Mouse (Mus musculus) brain, adult 10 weeks (tissue): ENCODE data around the gene Olfr1378. TPM values are rescaled to one million over a fixed set of nuclear protein-coding genes. Genes with fewer than 3 reads are reported as not detected.

Experiments
- polyA plus RNA-seq: library from polyadenylated mRNA; stranded (reverse); fragments of 350-450 nt; fragmentation: Illumina TruSeq; extraction: RNeasy Lipid Tissue Mini Kit (QIAGEN cat#74804); gene quantifications from one replicate; pipeline ENCODE4 v1.2.3, GENCODE M21; 2015; ENCODE audit warnings: low read depth, low replicate concordance

Gene Olfr1378
- not detected for polyA plus RNA-seq

DNA sequence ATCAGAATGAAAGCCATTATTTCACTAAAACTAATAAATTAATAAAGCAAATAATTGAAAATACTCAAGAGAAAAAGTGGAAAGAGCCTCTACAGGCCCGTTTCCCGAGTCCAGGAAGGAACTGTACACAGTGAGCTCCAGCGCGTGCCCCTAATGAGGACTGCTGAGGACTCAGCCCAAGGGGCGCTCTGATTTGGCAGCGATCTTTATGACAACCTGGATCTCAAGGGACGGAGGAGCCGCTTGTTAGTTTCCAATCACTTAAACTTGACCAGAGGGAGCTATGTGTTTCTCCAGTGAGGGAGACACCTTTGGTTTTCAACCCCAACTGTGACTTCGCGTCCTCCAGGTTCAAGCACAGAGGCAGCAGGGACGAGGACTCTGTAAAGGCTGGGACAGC lies at the start of gene Olfr1378:
Gene Olfr1378, plus strand, starts transcription at position 301 of the 400 bp plus-strand sequence.

DNA sequence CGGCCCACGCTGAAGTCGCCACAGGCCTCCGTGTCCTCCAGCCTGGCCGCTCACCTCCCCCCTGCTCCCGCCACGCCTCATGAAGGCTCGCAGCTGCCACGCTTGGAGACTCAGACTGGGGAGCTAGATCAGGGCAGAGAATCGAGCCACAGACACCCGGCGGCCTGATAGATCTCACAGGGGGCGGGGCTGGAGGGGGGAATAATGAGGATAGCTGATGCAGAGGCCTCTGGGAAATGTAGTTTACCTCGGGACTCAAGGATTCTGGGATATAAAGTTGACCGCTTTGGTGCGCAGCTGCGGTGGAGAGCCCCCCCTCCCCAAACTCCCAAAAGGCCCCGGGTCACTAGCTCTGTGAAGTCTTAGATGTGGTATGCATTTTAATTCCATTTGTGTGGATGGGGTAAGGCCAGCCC lies 34.9 kb upstream of the Olfr1378 start, which contains the start of gene Zfp354b:
Gene Zfp354b, minus strand, starts transcription at position 183 of the 416 bp plus-strand sequence.

GRCm38 (mm10) chr11:50943506-50943905 lies 22.8 kb upstream of the Olfr1378 start, which contains the start of gene 4933414I15Rik:
Gene 4933414I15Rik, minus strand, starts transcription at chr11:50943765.

DNA sequence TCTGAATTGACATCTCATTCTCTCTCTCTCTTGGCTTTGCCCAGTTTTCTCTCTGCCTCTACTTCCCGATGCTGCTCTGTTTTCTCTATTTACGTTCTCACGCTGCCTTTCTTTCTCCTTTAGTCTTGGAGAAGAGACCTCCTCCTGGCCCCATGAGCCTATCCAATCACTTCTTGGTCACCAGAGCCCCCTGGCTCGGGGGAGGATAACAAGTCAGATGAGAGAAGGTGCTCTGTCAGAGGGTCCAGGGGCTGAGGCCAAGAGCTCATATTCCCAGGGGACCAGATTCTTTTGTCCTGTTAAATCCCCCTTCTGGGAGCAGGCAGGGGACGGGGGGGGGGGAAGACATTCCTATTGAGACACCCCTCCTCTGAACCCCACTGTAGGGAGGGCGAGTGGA lies 12.7 kb upstream of the Olfr1378 start, which contains the start of gene Prop1:
Gene Prop1, minus strand, starts transcription at position 101 of the 400 bp plus-strand sequence.

DNA sequence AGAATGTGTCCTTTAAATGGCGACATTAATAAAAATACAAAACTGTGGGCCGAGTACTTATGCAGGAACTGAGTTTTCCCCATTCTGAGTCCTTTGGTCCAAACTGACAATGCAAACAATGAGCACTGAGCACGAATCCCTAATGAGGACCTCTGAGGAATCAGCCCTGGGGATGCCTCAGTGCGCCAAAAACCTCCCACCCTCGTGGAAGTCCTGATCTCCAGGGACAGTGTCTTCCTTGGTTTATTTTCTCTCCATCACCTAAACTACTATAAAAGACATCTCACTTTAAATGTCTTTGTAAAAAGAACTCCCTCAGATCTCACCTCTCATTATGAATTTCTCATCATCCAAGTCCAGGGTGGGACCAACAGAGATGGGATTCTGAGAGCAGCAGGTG lies 15.3 kb downstream of the Olfr1378 start, which contains the start of gene Olfr1377:
Gene Olfr1377, plus strand, starts transcription at position 301 of the 400 bp plus-strand sequence.

DNA sequence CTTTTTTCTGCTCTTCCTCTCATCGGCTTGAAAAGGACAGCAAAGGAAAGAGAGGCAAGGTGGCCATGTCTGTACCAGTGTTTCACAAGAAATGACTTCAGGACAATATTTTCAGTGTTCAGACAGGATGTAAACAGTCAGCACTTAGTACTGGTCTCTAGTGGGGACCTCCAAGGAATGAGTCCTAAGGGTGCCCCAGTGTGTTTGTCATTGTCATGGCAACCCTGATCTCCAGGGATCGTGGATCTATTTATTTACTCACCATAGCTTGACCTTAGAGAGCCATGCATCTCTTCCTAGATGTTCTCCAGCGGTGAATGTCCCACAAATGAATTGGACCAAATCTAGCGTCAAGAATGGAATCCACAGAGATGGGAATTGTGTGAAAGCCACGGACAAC lies 37.0 kb downstream of the Olfr1378 start, which contains the start of gene Olfr51:
Gene Olfr51, plus strand, starts transcription at position 301 of the 400 bp plus-strand sequence.

GRCm38 (mm10) chr11:51013936-51014335 lies 47.6 kb downstream of the Olfr1378 start, which contains the start of gene Olfr54:
Gene Olfr54, plus strand, starts transcription at chr11:51014236.

Other genes starting within 250 kb of the Olfr1378 start
- gene Zfp354c, start 138.8 kb upstream of the Olfr1378 start, polyA plus RNA-seq, result 29.3 TPM
- 3.5 TPM for gene Zfp879, start 125.0 kb upstream of the Olfr1378 start, polyA plus RNA-seq
- not detected for gene Grm6, start 115.8 kb upstream of the Olfr1378 start, polyA plus RNA-seq
- gene Zfp454, start 78.9 kb upstream of the Olfr1378 start, polyA plus RNA-seq, result 5.7 TPM
- gene Zfp2, start 50.4 kb upstream of the Olfr1378 start, polyA plus RNA-seq, result 28.0 TPM
- gene Zfp354b, start 34.9 kb upstream of the Olfr1378 start, polyA plus RNA-seq, result 4.7 TPM
- not detected for gene 4933414I15Rik, start 22.8 kb upstream of the Olfr1378 start, polyA plus RNA-seq
- gene Prop1, start 12.8 kb upstream of the Olfr1378 start, polyA plus RNA-seq, result not detected
- not detected for gene Olfr1377, start 15.4 kb downstream of the Olfr1378 start, polyA plus RNA-seq
- gene Olfr51, start 37.1 kb downstream of the Olfr1378 start, polyA plus RNA-seq, result not detected
- not detected for gene Olfr54, start 47.7 kb downstream of the Olfr1378 start, polyA plus RNA-seq
- not detected for gene Olfr1375, start 81.6 kb downstream of the Olfr1378 start, polyA plus RNA-seq
- 8.3 TPM for gene Zfp354a, start 92.7 kb downstream of the Olfr1378 start, polyA plus RNA-seq